Mouse (Mus musculus): ENCODE results near the gene Gm16223. TPM values are rescaled to one million over a fixed set of nuclear protein-coding genes. Genes with fewer than 3 reads are reported as not detected.
A peak's percentile ranks its signal among the peaks of the same experiment; 100 is the strongest.

Gm16223 gene
- polyA plus RNA-seq, 1 experiment from 2014 or later: not detected

GRCm38 (mm10) chr5:42116586-42117346 is 49.0 kb downstream of the Gm16223 start:
- Histone ChIP-seq H3K9me3 (ENCODE audit: control insufficient read depth, low read length) (no peaks in the 10 kb centered on the region), H3K4me1 (ENCODE audit: control insufficient read depth, insufficient read depth, low read length) (no peaks in the 10 kb centered on the region), H3K27ac (ENCODE audit: low read depth, low read length) (peak overlapping the region; percentile 38; the same call in 1 of the 2 replicates), H3K36me3 (ENCODE audit: control insufficient read depth, insufficient read depth, low read length) (no peaks in the 10 kb centered on the region), H3K4me3 (ENCODE audit: low read length) (no peak overlapping the region), H3K4me2 (replicated peaks; ENCODE audit: low read depth, low read length) (no peak overlapping the region), H3K9ac (ENCODE audit: low read depth, low read length) (no peak overlapping the region), H3K27me3 (ENCODE audit: control insufficient read depth, insufficient read depth, low read length) (no peaks in the 10 kb centered on the region)
- peak; percentile 77 for ATAC-seq (ENCODE audit: low FRiP score, low TSS enrichment)
- WGBS: 33% methylated on average over 5 of the region's 5 CpGs

- no peaks in the 10 kb centered on the region for H3K4me1 ChIP-seq (ENCODE audit: control insufficient read depth, insufficient read depth, low read length)
- no peak overlapping the region for H3K27ac ChIP-seq (ENCODE audit: low read depth, low read length)
- H3K4me3 ChIP-seq (ENCODE audit: low read length): no peak overlapping the region
- no peaks in the 10 kb centered on the region for H3K36me3 ChIP-seq (ENCODE audit: control insufficient read depth, insufficient read depth, low read length)
- no peaks in the 10 kb centered on the region for H3K27me3 ChIP-seq (ENCODE audit: control insufficient read depth, insufficient read depth, low read length)
- H3K9ac ChIP-seq (ENCODE audit: low read depth, low read length): no peak overlapping the region
- ATAC-seq (ENCODE audit: low FRiP score, low TSS enrichment): peak; percentile 39; the same call in 1 of the 2 replicates
- no peaks in the 10 kb centered on the region for H3K9me3 ChIP-seq (ENCODE audit: control insufficient read depth, low read length)
- H3K4me2 ChIP-seq (replicated peaks; ENCODE audit: low read depth, low read length): no peak overlapping the region
Observed at GRCm38 (mm10) chr5:42125562-42125961, 57.8 kb downstream of the Gm16223 start.

GRCm38 (mm10) chr5:42155626-42156025 is 87.9 kb downstream of the Gm16223 start:
- no peak overlapping the region for H3K27ac ChIP-seq (ENCODE audit: low read depth, low read length)
- H3K4me3 ChIP-seq (ENCODE audit: low read length): no peak overlapping the region
- H3K27me3 ChIP-seq (ENCODE audit: control insufficient read depth, insufficient read depth, low read length): no peaks in the 10 kb centered on the region
- H3K9ac ChIP-seq (ENCODE audit: low read depth, low read length): no peak overlapping the region
- 72% methylated on average over 3 of the region's 3 CpGs for WGBS
- no peaks in the 10 kb centered on the region for H3K4me1 ChIP-seq (ENCODE audit: control insufficient read depth, insufficient read depth, low read length)
- no peaks in the 10 kb centered on the region for H3K36me3 ChIP-seq (ENCODE audit: control insufficient read depth, insufficient read depth, low read length)
- no peaks in the 10 kb centered on the region for H3K9me3 ChIP-seq (ENCODE audit: control insufficient read depth, low read length)
- no peak overlapping the region for H3K4me2 ChIP-seq (replicated peaks; ENCODE audit: low read depth, low read length)
- ATAC-seq (ENCODE audit: low FRiP score, low TSS enrichment): no peak

GRCm38 (mm10) chr5:42164731-42165130 is 97.0 kb downstream of the Gm16223 start:
- Histone ChIP-seq H3K27me3 (ENCODE audit: control insufficient read depth, insufficient read depth, low read length) (no peaks in the 10 kb centered on the region), H3K9me3 (ENCODE audit: control insufficient read depth, low read length) (no peaks in the 10 kb centered on the region), H3K4me2 (replicated peaks; ENCODE audit: low read depth, low read length) (no peak overlapping the region), H3K36me3 (ENCODE audit: control insufficient read depth, insufficient read depth, low read length) (no peaks in the 10 kb centered on the region), H3K4me3 (ENCODE audit: low read length) (no peak overlapping the region), H3K27ac (ENCODE audit: low read depth, low read length) (no peak overlapping the region), H3K9ac (ENCODE audit: low read depth, low read length) (no peak overlapping the region), H3K4me1 (ENCODE audit: control insufficient read depth, insufficient read depth, low read length) (no peaks in the 10 kb centered on the region)
- ATAC-seq (ENCODE audit: low FRiP score, low TSS enrichment): no peak
- WGBS: 76% methylated on average over 2 of the region's 2 CpGs

- no peak overlapping the region for H3K4me3 ChIP-seq (ENCODE audit: low read length)
- H3K36me3 ChIP-seq (ENCODE audit: control insufficient read depth, insufficient read depth, low read length): no peaks in the 10 kb centered on the region
- H3K9me3 ChIP-seq (ENCODE audit: control insufficient read depth, low read length): no peaks in the 10 kb centered on the region
- H3K4me1 ChIP-seq (ENCODE audit: control insufficient read depth, insufficient read depth, low read length): no peaks in the 10 kb centered on the region
- no peak overlapping the region for H3K4me2 ChIP-seq (replicated peaks; ENCODE audit: low read depth, low read length)
- 65% methylated on average over 1 of the region's 1 CpGs for WGBS
- ATAC-seq (ENCODE audit: low FRiP score, low TSS enrichment): no peak
- no peak overlapping the region for H3K27ac ChIP-seq (ENCODE audit: low read depth, low read length)
- H3K9ac ChIP-seq (ENCODE audit: low read depth, low read length): no peak overlapping the region
- no peaks in the 10 kb centered on the region for H3K27me3 ChIP-seq (ENCODE audit: control insufficient read depth, insufficient read depth, low read length)
Observed at GRCm38 (mm10) chr5:42166311-42166710, 98.6 kb downstream of the Gm16223 start.

GRCm38 (mm10) chr5:42168071-42168470 is 100.3 kb downstream of the Gm16223 start:
- no peak for ATAC-seq (ENCODE audit: low FRiP score, low TSS enrichment)
- H3K27me3 ChIP-seq (ENCODE audit: control insufficient read depth, insufficient read depth, low read length): no peaks in the 10 kb centered on the region
- H3K9me3 ChIP-seq (ENCODE audit: control insufficient read depth, low read length): no peaks in the 10 kb centered on the region
- no peaks in the 10 kb centered on the region for H3K4me1 ChIP-seq (ENCODE audit: control insufficient read depth, insufficient read depth, low read length)
- no peak overlapping the region for H3K27ac ChIP-seq (ENCODE audit: low read depth, low read length)
- no peaks in the 10 kb centered on the region for H3K36me3 ChIP-seq (ENCODE audit: control insufficient read depth, insufficient read depth, low read length)
- no peak overlapping the region for H3K4me3 ChIP-seq (ENCODE audit: low read length)
- H3K4me2 ChIP-seq (replicated peaks; ENCODE audit: low read depth, low read length): no peak overlapping the region
- no peak overlapping the region for H3K9ac ChIP-seq (ENCODE audit: low read depth, low read length)
- 88% methylated on average over 3 of the region's 3 CpGs for WGBS

GRCm38 (mm10) chr5:42168785-42169184 is 101.0 kb downstream of the Gm16223 start:
- no peak overlapping the region for H3K9ac ChIP-seq (ENCODE audit: low read depth, low read length)
- H3K4me1 ChIP-seq (ENCODE audit: control insufficient read depth, insufficient read depth, low read length): no peaks in the 10 kb centered on the region
- H3K9me3 ChIP-seq (ENCODE audit: control insufficient read depth, low read length): no peaks in the 10 kb centered on the region
- no peak overlapping the region for H3K4me3 ChIP-seq (ENCODE audit: low read length)
- H3K27ac ChIP-seq (ENCODE audit: low read depth, low read length): no peak overlapping the region
- no peak overlapping the region for H3K4me2 ChIP-seq (replicated peaks; ENCODE audit: low read depth, low read length)
- H3K36me3 ChIP-seq (ENCODE audit: control insufficient read depth, insufficient read depth, low read length): no peaks in the 10 kb centered on the region
- ATAC-seq (ENCODE audit: low FRiP score, low TSS enrichment): no peak
- WGBS: 73% methylated on average over 5 of the region's 5 CpGs
- H3K27me3 ChIP-seq (ENCODE audit: control insufficient read depth, insufficient read depth, low read length): no peaks in the 10 kb centered on the region

- Histone ChIP-seq H3K36me3 (ENCODE audit: control insufficient read depth, insufficient read depth, low read length) (no peaks in the 10 kb centered on the region), H3K4me2 (replicated peaks; ENCODE audit: low read depth, low read length) (no peak overlapping the region), H3K27ac (ENCODE audit: low read depth, low read length) (no peak overlapping the region), H3K4me1 (ENCODE audit: control insufficient read depth, insufficient read depth, low read length) (no peaks in the 10 kb centered on the region), H3K9ac (ENCODE audit: low read depth, low read length) (no peak overlapping the region), H3K9me3 (ENCODE audit: control insufficient read depth, low read length) (no peaks in the 10 kb centered on the region), H3K4me3 (ENCODE audit: low read length) (no peak overlapping the region), H3K27me3 (ENCODE audit: control insufficient read depth, insufficient read depth, low read length) (no peaks in the 10 kb centered on the region)
- ATAC-seq (ENCODE audit: low FRiP score, low TSS enrichment): no peak
- 74% methylated on average over 2 of the region's 2 CpGs for WGBS
Observed at GRCm38 (mm10) chr5:42174109-42174508, 106.3 kb downstream of the Gm16223 start.

- no peak overlapping the region for H3K4me2 ChIP-seq (replicated peaks; ENCODE audit: low read depth, low read length)
- WGBS: 33% methylated on average over 2 of the region's 2 CpGs
- H3K4me3 ChIP-seq (ENCODE audit: low read length): no peak overlapping the region
- H3K27me3 ChIP-seq (ENCODE audit: control insufficient read depth, insufficient read depth, low read length): no peaks in the 10 kb centered on the region
- H3K36me3 ChIP-seq (ENCODE audit: control insufficient read depth, insufficient read depth, low read length): no peaks in the 10 kb centered on the region
- H3K27ac ChIP-seq (ENCODE audit: low read depth, low read length): no peak overlapping the region
- no peaks in the 10 kb centered on the region for H3K4me1 ChIP-seq (ENCODE audit: control insufficient read depth, insufficient read depth, low read length)
- no peak overlapping the region for H3K9ac ChIP-seq (ENCODE audit: low read depth, low read length)
- H3K9me3 ChIP-seq (ENCODE audit: control insufficient read depth, low read length): no peaks in the 10 kb centered on the region
- ATAC-seq (ENCODE audit: low FRiP score, low TSS enrichment): no peak
Observed at GRCm38 (mm10) chr5:42175424-42175823, 107.7 kb downstream of the Gm16223 start.
